17 mouse cellular contexts compared by ENCODE assay signal in genomic region chr5:8632901-8633300, GRCm38 (mm10).
"Had no signal": no experiment of that assay in that cellular context is flagged by ENCODE, and none has a peak within 500 bp of the region (broad histone marks: within the 10 kb centered on the region; RNA-seq: fewer than 3 reads in every experiment).

No protein-coding gene starts in this region.

- H3K4me1 ChIP-seq: neural tube, embryonic 12.5 days; neural tube, embryonic 13.5 days; neural tube, embryonic 15.5 days; stomach, embryonic 15.5 days had no signal

- H3K27ac ChIP-seq: neural tube, embryonic 12.5 days; neural tube, embryonic 13.5 days; neural tube, embryonic 15.5 days; stomach, embryonic 15.5 days; stomach, postnatal 0 days had no signal

- H3K36me3 ChIP-seq: neural tube, embryonic 12.5 days; neural tube, embryonic 13.5 days; neural tube, embryonic 15.5 days; stomach, embryonic 15.5 days had no signal

- H3K9ac ChIP-seq: neural tube, embryonic 12.5 days; neural tube, embryonic 13.5 days; neural tube, embryonic 15.5 days; stomach, embryonic 15.5 days had no signal

- DNase-seq: retina, postnatal 1 day; right cerebral cortex, adult 18-20 months; right cerebral cortex, postnatal 14 days; right cerebral cortex, postnatal 25 days; right cerebral cortex, postnatal 4 days; spleen, adult 18-20 months; thymus, adult 18-20 months; thymus, adult 2 months; thymus, postnatal 14 days; thymus, postnatal 25 days; thymus, postnatal 36 days; thymus, postnatal 4 days had no signal

- H3K27me3 ChIP-seq: neural tube, embryonic 12.5 days; neural tube, embryonic 13.5 days; neural tube, embryonic 15.5 days; stomach, embryonic 15.5 days had no signal

- H3K4me3 ChIP-seq: neural tube, embryonic 12.5 days; neural tube, embryonic 13.5 days; neural tube, embryonic 15.5 days; stomach, embryonic 15.5 days had no signal

- H3K9me3 ChIP-seq: neural tube, embryonic 12.5 days; neural tube, embryonic 13.5 days; neural tube, embryonic 15.5 days; stomach, embryonic 15.5 days had no signal

- H3K4me2 ChIP-seq: neural tube, embryonic 12.5 days; neural tube, embryonic 13.5 days; neural tube, embryonic 15.5 days; stomach, embryonic 15.5 days had no signal
